Mouse (Mus musculus) olfactory bulb, adult 2 months (tissue): Measurements from ENCODE around the gene Casc3. TPM values are rescaled to one million over a fixed set of nuclear protein-coding genes. Genes with fewer than 3 reads are reported as not detected.

Experiments
- H3K27ac ChIP-seq: fragments of 200-500 bp; 2 replicates; pipeline ENCODE4 v1.5.1; 2012; ENCODE audit warnings: low read depth, low read length; ENCODE audit not compliant: insufficient read depth
- H3K4me1 ChIP-seq: fragments of 200-500 bp; 2 replicates; pipeline ENCODE4 v1.6.1; 2012; ENCODE audit warnings: low read length; ENCODE audit not compliant: control insufficient read depth, insufficient read depth
- H3K4me3 ChIP-seq: fragments of 200-500 bp; 2 replicates; pipeline ENCODE4 v1.5.1; 2012; ENCODE audit warnings: mild to moderate bottlenecking, low read depth, low read length, moderate library complexity; ENCODE audit not compliant: insufficient read depth
- CTCF ChIP-seq: fragments of 200-500 bp; IDR thresholded peaks from 2 replicates; pipeline ENCODE4 v1.5.1; 2012; ENCODE audit warnings: low read depth, mild to moderate bottlenecking, low read length, moderate library complexity; ENCODE audit not compliant: insufficient read depth
- POLR2A ChIP-seq: fragments of 200-500 bp; IDR thresholded peaks from 2 replicates; pipeline ENCODE4 v1.6.1; 2012; ENCODE audit warnings: mild to moderate bottlenecking, low read depth, low read length, moderate library complexity; ENCODE audit not compliant: insufficient read depth
- WGBS: fragments of 180-500 bp; shearing (Covaris S2); methylation state at CpG from one replicate; pipeline ENCODE4 v1.1.7; 2018; 5-methylcytosine and 5-hydroxymethylcytosine counted together
- polyA plus RNA-seq: library from polyadenylated mRNA; stranded (reverse); fragments of >200 nt; gene quantifications from 2 replicates; pipeline ENCODE4 v1.2.4, GENCODE M21; 2012; ENCODE audit warnings: low replicate concordance; ENCODE audit not compliant: missing spikeins, insufficient read depth, insufficient read length

Gene Casc3
- polyA plus RNA-seq, 1 experiment = not detected

GRCm38 (mm10) chr11:98765421-98766309 lies 39.0 kb upstream of the Casc3 start:
- H3K4me3 ChIP-seq = no peak overlapping the region
- no peak overlapping the region for H3K27ac ChIP-seq
- WGBS = 21% methylated on average over 9 of the region's 9 CpGs
- no peak for TF ChIP-seq POLR2A
- no peak for TF ChIP-seq CTCF
- H3K4me1 ChIP-seq = peaks cover 65% of the 10 kb centered on the region

GRCm38 (mm10) chr11:98766346-98766745 lies 38.4 kb upstream of the Casc3 start:
- WGBS = 40% methylated on average over 2 of the region's 2 CpGs
- TF ChIP-seq POLR2A (no peak), CTCF (no peak)
- peak overlapping the region; percentile 5; the same call in 1 of the 2 replicates for H3K27ac ChIP-seq
- H3K4me1 ChIP-seq = peaks cover 71% of the 10 kb centered on the region
- H3K4me3 ChIP-seq = no peak overlapping the region

DNA sequence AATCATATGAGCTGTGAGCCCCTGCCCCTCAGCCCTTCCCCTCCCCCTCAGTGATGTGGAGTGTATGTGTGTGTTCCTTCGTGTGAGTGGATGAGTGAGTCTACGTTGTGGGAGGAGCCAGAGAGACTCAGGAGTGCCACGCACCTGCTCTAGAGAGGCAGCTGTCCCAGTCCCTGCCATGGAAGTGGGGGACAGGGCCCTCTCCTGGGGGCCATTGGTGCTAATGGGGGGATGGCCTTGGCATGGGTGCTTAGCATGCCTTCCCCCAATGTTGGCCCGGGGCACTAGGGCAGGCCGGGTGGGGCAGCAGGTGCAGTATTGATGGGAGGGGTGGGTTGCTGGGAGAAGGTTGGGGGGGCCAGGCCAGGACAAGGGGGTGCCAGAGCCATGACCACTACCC lies 37.9 kb upstream of the Casc3 start:
- no peak overlapping the region for H3K4me3 ChIP-seq
- H3K27ac ChIP-seq = no peak overlapping the region
- H3K4me1 ChIP-seq = peaks cover 73% of the 10 kb centered on the region
- no peak for TF ChIP-seq CTCF
- TF ChIP-seq POLR2A = no peak
- 28% methylated on average over 5 of the region's 5 CpGs for WGBS

GRCm38 (mm10) chr11:98767276-98767675 lies 37.4 kb upstream of the Casc3 start:
- H3K4me3 ChIP-seq = no peak overlapping the region
- peaks cover 75% of the 10 kb centered on the region for H3K4me1 ChIP-seq
- TF ChIP-seq POLR2A = peak; percentile 20; the same call in 1 of the 2 replicates
- TF ChIP-seq CTCF = no peak
- 31% methylated on average over 9 of the region's 9 CpGs for WGBS
- H3K27ac ChIP-seq = no peak overlapping the region

DNA sequence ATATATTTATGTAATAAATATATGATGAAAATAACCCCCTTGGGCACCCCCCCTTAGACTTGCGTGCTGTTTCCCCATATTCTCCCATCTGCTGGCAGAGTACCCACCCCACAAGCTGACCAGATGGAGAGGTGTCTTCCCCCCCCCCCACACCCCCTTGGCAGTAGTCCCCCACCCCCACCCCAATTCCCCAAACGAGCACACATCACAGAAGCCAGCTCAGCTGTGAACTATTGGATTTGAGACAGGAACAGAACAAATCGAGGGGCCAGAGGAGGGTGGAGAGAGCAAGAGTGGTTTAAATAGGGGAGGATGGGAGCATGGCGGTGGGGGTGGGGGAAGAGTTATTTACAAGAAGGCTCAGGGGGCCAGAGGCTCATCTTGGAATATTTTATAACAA lies 37.0 kb upstream of the Casc3 start:
- no peak overlapping the region for H3K4me3 ChIP-seq
- H3K4me1 ChIP-seq = peaks cover 73% of the 10 kb centered on the region
- 8% methylated on average over 4 of the region's 4 CpGs for WGBS
- TF ChIP-seq CTCF (no peak), POLR2A (no peak)
- H3K27ac ChIP-seq = peak overlapping the region; percentile 76; the same call in 1 of the 2 replicates

DNA sequence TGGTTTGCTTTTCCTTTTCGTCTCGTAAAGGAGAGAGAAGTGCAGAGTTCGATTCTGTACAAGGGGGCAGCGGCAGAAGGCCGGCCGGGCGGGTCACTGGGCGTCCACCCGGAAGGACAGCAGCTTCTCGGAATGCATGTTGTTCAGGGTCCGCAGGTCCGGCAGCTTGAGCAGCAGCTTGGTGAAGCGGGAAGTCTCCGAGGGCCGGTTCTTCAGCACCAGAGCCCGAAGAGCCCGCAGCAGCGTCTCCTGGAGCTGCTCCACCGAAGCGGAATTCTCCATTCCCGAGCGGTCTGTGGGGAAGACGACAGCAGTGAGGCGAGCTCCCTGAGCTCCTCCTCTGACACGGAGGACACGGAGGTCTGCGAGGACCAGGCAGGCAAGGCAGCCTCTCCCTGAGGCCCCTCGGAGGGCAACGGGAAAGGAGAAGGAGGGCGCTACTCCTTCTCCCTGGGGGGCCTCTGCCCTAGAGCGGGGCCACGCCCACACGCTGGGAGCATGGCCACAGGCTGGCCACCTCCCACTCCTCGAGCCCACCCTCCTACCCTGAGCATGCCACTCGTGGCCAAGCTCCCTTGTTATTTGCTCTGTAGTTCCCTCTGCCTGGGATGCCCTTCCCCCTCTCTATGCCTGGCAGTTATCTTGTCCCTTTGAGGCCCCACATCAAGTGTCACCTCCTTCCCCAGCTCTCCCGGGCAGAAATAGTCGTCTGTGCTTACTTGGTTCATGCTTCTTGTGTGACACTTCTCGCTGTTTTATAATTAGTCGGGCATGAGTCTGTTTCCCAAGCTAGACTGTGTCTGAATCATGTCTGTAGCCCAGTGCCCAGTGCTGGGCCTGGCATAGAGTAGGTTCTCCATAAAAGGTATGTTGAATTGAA lies 36.3 kb upstream of the Casc3 start:
- Histone ChIP-seq H3K27ac (peak overlapping the region; percentile 76), H3K4me1 (peaks cover 71% of the 10 kb centered on the region), H3K4me3 (peak overlapping the region; percentile 3; the same call in 1 of the 2 replicates)
- TF ChIP-seq POLR2A = no peak
- no peak for TF ChIP-seq CTCF
- WGBS = 20% methylated on average over 39 of the region's 39 CpGs

DNA sequence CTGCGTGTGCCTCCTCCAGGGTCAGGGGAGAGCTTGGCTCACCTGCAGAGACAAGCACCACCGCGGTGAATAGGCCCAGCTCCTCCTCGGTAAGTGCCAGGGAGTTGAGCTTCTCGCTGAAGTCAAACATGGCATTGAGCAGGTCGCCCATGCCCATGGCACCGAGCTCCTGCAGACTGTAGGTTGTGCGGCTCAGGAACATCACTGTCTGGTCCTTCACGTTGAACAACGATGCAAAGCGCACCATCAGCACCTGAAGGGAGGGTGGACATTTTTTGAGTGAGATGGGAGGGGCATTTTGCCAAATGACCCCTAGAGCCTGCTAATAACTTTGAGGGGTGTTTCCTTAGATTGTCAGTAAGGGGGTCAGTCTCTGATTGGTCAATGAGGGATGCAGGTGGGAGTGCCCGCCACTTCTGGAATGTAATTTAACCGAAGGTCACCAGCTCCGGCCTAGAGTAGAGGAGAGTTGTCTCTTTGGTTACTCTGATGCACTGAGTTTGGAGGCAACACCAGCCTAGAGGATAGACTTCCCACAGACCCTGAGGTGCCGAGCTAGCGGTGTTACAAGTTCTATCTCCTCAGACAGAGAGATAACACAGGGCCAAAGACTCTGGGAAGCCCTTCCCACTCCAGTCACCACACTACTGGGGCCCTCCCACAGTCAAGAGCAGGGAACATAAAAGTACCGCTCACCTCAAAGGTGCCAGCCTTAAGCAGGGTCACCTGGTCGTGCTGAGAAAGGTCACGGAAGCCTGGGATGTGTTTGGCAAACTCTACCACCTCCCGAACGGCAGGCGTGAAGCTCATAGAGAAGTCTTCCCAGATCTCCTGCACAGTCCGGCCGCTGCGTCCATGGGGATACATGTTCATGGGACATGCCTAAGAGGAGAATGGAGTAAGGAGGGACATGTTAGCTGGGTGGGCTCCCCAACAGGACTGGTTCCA lies 35.4 kb upstream of the Casc3 start:
- 73% methylated on average over 25 of the region's 25 CpGs for WGBS
- Histone ChIP-seq H3K27ac (peak overlapping the region; percentile 1), H3K4me3 (no peak overlapping the region), H3K4me1 (peaks cover 65% of the 10 kb centered on the region)
- no peak for TF ChIP-seq CTCF
- TF ChIP-seq POLR2A = no peak
